Mouse (Mus musculus): Measurements from ENCODE around the gene Gm17018. TPM values are rescaled to one million over a fixed set of nuclear protein-coding genes. Genes with fewer than 3 reads are reported as not detected.

Gene Gm17018
- polyA plus RNA-seq, 1 experiment from 2014 or later = 20.9 TPM

DNA sequence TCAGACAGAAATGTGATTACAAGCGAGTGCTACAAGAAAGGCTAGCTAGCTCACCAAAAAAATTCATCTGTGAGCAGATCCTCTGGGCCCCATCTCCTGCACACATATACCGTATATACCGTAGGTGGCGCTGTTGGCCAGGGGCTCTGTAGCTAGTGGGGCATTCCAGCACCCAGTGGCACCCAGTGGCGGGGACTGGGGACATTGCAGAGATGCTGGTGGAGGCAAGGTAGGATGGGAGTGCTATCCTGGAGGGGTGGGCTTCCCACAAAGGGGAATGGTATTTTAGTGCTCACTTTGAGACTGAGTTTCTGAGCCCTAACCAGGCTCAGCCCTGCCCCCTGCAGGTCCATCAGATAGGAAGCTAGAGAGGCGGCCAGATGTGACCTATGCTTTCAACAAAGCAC, 13.4 kb downstream of the Gm17018 start:
- no peak overlapping the region for H3K4me3 ChIP-seq (ENCODE audit: inconsistent target)
- H3K27ac ChIP-seq = no peak overlapping the region
- H3K79me2 ChIP-seq (ENCODE audit: inconsistent target) = no peaks in the 10 kb centered on the region
- 38% methylated on average over 6 of the region's 6 CpGs for WGBS (ENCODE audit: missing documents)
- H3K36me3 ChIP-seq (ENCODE audit: inconsistent target) = peaks cover 35% of the 10 kb centered on the region

DNA sequence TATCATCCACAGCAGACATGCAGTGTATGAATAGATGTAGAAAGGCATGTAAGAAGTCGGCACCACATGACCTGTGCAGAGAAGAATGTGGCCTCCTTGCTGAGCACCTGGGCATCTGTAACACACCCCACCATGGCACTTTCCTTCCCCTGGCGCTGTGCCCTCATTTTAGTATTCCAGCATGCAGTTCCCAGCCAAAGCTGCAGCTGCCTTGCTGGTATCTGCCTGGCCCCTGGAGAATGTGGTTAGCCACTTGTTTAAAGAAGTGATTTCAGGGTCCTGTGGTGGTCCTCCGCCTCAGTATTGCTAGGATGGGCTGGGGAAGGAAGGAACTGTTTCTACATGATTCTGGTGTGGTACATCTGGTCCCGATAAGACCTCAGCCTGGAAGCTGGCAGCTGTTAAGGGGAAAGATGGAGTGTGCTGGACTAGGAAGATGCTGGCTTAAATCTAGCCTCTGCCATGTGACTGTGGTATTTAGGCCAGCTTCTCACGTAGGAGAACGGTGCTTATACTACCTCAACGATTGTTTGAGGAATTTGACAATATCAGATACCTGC, 14.0 kb downstream of the Gm17018 start:
- Histone ChIP-seq H3K79me2 (ENCODE audit: inconsistent target) (no peaks in the 10 kb centered on the region), H3K27ac (no peak overlapping the region), H3K4me3 (ENCODE audit: inconsistent target) (no peak overlapping the region), H3K36me3 (ENCODE audit: inconsistent target) (peaks cover 41% of the 10 kb centered on the region)
- 43% methylated on average over 7 of the region's 7 CpGs for WGBS (ENCODE audit: missing documents)

DNA sequence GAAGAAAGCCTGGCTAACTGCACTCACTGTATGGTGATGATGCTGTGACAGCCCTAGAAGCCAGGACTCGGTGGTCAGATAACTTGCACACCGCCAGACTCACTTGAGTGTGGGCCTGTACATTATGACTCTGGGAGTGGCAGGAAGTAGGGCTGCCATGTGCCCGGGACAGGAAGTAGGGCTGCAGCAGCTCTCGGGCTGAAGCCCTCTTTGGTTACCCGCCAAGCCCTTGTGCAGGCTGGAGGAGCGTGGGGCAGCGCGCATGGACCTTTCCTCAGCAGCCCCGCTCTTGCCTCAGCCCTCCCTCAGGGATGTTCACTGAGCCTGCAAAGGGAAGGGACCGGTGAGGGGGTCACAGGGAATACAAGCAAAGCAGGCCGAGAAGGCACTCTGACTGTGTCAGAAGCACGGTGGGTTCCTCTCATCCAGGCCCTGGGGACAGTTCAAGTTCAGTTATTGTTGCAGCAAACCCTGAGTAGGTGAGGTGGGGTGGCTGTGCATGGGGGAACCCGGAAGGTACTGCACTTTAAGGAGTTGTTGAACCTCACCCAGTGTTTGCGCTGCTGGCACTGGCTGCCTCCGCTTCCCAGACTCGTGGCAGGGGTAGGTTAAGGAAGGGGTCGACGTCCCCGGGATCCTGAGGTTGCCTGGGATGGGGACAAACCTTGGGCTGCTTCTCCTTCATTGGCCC, 14.7 kb downstream of the Gm17018 start:
- Histone ChIP-seq H3K4me3 (ENCODE audit: inconsistent target) (no peak overlapping the region; the same call in 1 of the 2 replicates), H3K36me3 (ENCODE audit: inconsistent target) (peaks cover 42% of the 10 kb centered on the region)
- 17% methylated on average over 19 of the region's 19 CpGs for WGBS (ENCODE audit: missing documents)

DNA sequence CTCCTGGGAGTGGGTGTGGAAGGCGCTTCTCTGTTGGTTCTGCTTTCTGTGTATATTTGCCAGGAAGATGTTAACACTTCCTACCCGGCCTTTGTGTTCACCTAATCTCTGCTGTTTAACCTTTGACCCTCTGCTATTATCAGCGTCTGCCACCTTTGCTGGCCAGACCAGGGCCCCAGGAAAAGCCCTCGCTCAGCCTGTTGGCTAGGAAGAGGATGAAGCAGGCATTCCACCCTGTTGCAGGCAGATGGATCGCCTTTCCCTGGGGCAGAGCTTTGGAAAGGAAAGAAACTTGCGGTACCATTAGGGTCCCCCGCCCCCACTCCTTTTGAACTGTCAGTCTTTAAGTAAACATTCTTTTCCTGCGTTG, 15.2 kb downstream of the Gm17018 start:
- WGBS (ENCODE audit: missing documents) = 35% methylated on average over 8 of the region's 8 CpGs
- Histone ChIP-seq H3K27ac (peak overlapping the region; percentile 49), H3K4me3 (ENCODE audit: inconsistent target) (no peak overlapping the region; the same call in 1 of the 2 replicates), H3K36me3 (ENCODE audit: inconsistent target) (peaks cover 42% of the 10 kb centered on the region), H3K79me2 (ENCODE audit: inconsistent target) (no peaks in the 10 kb centered on the region)

More for the DNA sequence above, 14.7 kb downstream of the Gm17018 start:
- peak overlapping the region; percentile 49 for H3K27ac ChIP-seq
- no peaks in the 10 kb centered on the region for H3K79me2 ChIP-seq (ENCODE audit: inconsistent target)

DNA sequence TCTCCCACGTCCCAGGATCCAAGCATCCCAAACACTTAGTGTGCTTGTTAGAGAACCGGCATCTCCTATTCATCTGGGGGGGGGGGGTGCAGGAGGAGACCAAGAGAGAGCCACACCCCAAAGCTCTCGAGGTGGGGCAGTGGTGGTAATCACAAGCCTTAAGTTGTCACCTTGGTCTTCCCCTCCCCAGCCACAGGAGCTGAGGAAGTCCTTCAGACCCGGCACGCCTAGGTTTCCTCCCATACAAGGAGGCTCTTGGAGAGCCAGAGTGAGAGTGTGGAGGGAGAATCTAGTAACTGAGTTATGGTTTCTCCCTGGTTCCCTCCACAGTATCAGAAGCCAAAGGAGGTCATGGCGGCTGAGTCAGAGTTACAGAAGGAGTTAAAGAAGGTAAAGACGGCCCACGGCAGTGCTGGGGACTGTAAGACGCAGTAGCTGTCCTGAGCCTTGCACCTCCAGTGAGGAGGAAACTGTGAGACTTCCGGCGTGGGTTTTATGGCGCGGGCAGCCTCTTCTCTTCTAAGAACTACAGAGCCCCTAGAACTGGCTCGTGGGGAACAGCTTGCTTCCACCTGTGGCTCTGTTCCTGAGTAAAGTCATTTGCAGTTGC, 16.8 kb downstream of the Gm17018 start:
- Histone ChIP-seq H3K79me2 (ENCODE audit: inconsistent target) (peaks cover 4% of the 10 kb centered on the region; the same call in 1 of the 2 replicates), H3K36me3 (ENCODE audit: inconsistent target) (peaks cover 33% of the 10 kb centered on the region; the same call in 1 of the 2 replicates), H3K4me3 (ENCODE audit: inconsistent target) (no peak overlapping the region), H3K27ac (no peak overlapping the region)
- WGBS (ENCODE audit: missing documents) = 32% methylated on average over 14 of the region's 14 CpGs

DNA sequence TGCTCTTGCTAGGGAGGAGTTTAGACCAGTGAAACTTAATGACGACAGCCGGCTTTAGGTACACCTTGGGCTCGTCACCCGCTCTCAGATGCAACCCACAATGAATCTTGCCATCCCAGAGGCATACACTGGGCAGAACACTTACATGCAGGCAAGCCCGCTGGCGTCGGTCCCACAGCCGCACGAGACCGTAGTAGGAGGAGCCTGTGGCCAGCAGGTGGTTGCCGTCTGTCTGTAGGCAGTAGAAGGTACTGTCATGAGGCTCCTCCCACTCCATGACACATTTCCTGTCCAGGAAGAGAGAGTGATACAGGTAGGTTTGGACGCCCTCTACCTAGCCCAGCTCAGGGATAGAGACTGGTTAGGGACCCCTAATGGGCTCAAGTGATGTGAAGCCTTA, 18.6 kb downstream of the Gm17018 start:
- Histone ChIP-seq H3K36me3 (ENCODE audit: inconsistent target) (peaks cover 27% of the 10 kb centered on the region; the same call in 1 of the 2 replicates), H3K27ac (no peak overlapping the region), H3K4me3 (ENCODE audit: inconsistent target) (no peak overlapping the region), H3K79me2 (ENCODE audit: inconsistent target) (peaks cover 20% of the 10 kb centered on the region; the same call in 1 of the 2 replicates)
- 89% methylated on average over 12 of the region's 12 CpGs for WGBS (ENCODE audit: missing documents)

DNA sequence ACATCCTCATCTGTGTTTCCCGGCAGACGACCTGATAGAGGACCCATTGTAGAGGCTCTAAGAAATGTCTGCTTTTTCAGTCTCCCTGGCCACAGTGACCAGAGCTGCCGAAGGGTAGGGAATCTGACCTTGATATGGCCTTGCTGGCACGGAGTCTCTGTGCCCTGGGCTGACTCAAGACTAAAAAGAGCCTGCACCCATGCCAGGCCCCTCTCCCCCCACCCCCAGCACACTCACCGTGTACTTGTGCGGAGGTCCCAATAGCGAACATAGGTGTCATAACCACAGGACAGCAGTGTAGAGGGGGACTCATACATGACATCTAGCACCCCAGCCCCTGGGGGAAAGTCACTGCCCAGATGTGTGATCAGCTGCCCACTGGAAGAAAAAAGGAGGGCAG, 19.0 kb downstream of the Gm17018 start:
- Histone ChIP-seq H3K79me2 (ENCODE audit: inconsistent target) (peaks cover 25% of the 10 kb centered on the region; the same call in 1 of the 2 replicates), H3K36me3 (ENCODE audit: inconsistent target) (peaks cover 27% of the 10 kb centered on the region; the same call in 1 of the 2 replicates)
- WGBS (ENCODE audit: missing documents) = 96% methylated on average over 7 of the region's 7 CpGs

DNA sequence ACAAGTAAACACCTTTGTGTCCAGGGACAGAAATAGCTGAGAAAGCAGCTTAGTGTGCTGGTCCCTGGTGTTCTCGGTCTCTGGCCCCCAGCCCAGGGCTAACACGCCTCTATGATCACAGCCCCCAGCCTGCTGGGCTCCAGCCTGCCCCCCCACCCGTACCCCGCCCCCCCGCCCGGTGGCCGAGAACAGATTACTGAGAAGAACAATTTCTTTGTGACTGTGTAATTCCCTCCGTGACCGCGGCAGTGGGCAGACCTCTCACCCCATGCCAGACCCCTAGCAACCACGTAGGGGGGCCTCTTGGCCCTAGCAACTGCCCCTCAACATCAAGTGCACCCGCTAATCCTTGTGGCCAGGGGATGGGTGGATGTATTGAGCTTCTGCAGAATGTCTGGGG, 19.8 kb downstream of the Gm17018 start:
- no peak overlapping the region for H3K4me3 ChIP-seq (ENCODE audit: inconsistent target)
- peaks cover 27% of the 10 kb centered on the region; the same call in 1 of the 2 replicates for H3K36me3 ChIP-seq (ENCODE audit: inconsistent target)
- 95% methylated on average over 12 of the region's 12 CpGs for WGBS (ENCODE audit: missing documents)

More for the DNA sequence above, 19.0 kb downstream of the Gm17018 start:
- Histone ChIP-seq H3K27ac (no peak overlapping the region), H3K4me3 (ENCODE audit: inconsistent target) (no peak overlapping the region)

DNA sequence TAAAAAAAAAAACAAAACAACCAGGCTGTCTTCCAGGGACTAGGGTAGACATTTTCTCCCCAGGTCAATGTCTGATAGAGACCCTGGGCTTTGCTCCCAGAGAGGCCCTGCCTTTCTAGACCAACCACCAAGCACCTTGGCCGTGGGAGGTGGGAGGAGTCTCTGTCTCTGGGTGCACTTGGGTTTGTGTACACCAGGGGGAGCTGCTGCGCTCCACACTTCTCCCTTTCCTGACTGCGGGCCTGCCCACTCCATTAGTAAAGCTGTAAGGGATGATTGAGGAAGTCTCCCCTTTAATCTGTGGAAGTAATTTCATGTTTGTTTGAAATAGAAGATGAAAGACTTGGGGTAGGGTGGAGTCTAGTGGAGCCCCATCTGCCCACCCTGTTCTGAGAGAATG, 20.8 kb downstream of the Gm17018 start:
- H3K79me2 ChIP-seq (ENCODE audit: inconsistent target) = peaks cover 27% of the 10 kb centered on the region; the same call in 1 of the 2 replicates
- peaks cover 27% of the 10 kb centered on the region; the same call in 1 of the 2 replicates for H3K36me3 ChIP-seq (ENCODE audit: inconsistent target)
- no peak overlapping the region for H3K27ac ChIP-seq
- 42% methylated on average over 3 of the region's 3 CpGs for WGBS (ENCODE audit: missing documents)
- H3K4me3 ChIP-seq (ENCODE audit: inconsistent target) = no peak overlapping the region

More for the DNA sequence above, 19.8 kb downstream of the Gm17018 start:
- H3K27ac ChIP-seq = no peak overlapping the region
- H3K79me2 ChIP-seq (ENCODE audit: inconsistent target) = peaks cover 25% of the 10 kb centered on the region; the same call in 1 of the 2 replicates

DNA sequence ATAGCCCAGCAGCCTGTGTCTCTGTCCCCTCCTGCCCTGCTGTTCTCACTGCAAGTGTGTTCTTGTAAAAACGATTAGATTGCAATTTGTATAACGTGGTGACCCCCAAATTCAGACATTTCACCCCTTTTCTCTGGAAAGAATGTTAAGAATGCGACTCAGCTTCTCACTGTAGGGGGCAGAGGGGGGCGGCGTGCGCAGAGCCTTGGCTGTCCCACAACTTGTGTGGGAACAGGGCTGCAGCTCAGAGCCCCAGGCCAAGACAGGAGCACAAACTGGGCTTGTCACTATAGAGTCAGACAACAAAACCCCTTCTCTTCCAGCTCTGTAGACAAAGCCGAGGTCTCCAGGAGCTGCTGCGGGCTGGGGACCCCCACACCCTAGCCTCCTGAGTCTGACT, 21.7 kb downstream of the Gm17018 start:
- Histone ChIP-seq H3K79me2 (ENCODE audit: inconsistent target) (peaks cover 34% of the 10 kb centered on the region; the same call in 1 of the 2 replicates), H3K27ac (no peak overlapping the region), H3K36me3 (ENCODE audit: inconsistent target) (peaks cover 24% of the 10 kb centered on the region; the same call in 1 of the 2 replicates), H3K4me3 (ENCODE audit: inconsistent target) (no peak overlapping the region)
- 93% methylated on average over 8 of the region's 8 CpGs for WGBS (ENCODE audit: missing documents)

DNA sequence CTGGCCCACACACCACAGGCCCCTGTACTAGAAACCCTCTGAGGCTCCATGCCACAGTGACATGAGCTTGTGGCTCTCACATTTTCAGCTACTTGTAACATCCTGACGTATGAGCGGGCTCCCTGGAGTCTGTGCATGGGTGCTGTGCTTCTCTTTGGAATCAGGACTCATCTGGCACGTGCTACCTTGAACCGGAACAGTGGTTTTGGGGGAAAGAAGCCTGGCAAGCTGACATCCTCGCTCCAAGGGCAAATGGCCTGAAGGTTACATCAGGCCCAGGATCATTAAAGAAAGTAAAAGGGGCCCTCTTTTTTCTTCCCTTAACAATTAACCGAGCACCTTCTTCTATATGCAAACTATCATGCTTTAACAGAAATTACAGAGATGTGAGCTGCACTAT, 22.7 kb downstream of the Gm17018 start:
- peaks cover 14% of the 10 kb centered on the region; the same call in 1 of the 2 replicates for H3K36me3 ChIP-seq (ENCODE audit: inconsistent target)
- 98% methylated on average over 6 of the region's 6 CpGs for WGBS (ENCODE audit: missing documents)
- peaks cover 41% of the 10 kb centered on the region; the same call in 1 of the 2 replicates for H3K79me2 ChIP-seq (ENCODE audit: inconsistent target)
- no peak overlapping the region for H3K27ac ChIP-seq
- no peak overlapping the region for H3K4me3 ChIP-seq (ENCODE audit: inconsistent target)

DNA sequence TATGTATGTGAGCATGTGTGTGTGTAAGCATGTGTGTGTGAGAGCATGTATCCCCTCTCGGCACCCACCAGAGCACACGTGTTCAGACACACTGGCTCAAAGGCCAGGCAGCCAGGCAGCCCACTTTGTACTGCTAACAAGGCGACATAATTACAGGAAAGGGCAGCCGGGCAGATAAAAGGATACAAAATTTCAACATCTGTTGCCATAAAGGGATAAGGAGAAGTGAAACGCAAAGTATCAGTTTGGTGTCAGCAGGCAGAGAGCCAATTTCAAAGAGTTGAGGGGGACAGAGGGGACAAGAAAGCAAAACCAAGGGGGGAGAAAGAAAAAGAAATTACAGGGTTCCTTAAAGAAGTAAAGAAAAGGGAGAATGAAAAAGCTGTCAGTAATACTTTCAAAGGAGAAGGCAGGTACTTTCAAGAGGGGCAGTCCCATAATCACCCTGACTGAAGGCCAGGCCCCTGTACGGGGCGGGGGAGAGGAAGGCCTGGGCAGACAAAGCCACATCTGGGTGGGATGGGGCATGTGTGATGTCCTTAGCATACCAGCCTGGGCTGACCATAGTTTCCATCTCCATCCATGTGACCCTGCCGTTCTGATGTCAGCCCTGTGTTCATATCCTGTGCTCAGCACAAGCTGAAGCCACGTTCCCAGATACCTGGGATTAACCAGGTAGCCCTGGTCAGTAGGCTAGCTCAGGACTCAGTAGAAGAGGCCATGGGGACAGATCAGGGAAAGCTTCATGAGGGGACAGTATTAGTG, 24.6 kb downstream of the Gm17018 start:
- no peaks in the 10 kb centered on the region; the same call in 1 of the 2 replicates for H3K36me3 ChIP-seq (ENCODE audit: inconsistent target)
- H3K4me3 ChIP-seq (ENCODE audit: inconsistent target) = no peak overlapping the region
- H3K27ac ChIP-seq = peak overlapping the region; percentile 7; the same call in 1 of the 2 replicates
- peaks cover 60% of the 10 kb centered on the region for H3K79me2 ChIP-seq (ENCODE audit: inconsistent target)
- WGBS (ENCODE audit: missing documents) = 3% methylated on average over 9 of the region's 9 CpGs

DNA sequence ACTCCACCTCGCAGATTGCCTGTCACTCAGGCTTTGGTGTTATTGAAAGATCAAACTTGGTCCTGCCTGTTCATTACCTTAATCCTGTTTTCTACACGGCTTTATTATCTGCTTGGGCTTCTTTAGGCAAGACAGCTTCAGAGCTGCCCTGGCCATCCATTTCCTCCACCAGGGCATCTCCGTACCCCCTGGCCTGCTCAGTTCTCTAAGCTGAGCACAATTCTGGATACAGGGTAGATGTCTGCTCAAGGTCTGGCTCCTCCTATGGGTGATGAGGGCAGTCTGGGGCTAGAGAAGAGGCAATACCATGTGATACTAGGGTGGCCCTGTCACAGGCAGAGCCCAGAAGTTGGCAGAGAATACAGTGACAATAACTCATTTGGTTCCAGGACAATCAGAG, 26.4 kb downstream of the Gm17018 start:
- Histone ChIP-seq H3K36me3 (ENCODE audit: inconsistent target) (no peaks in the 10 kb centered on the region; the same call in 1 of the 2 replicates), H3K27ac (no peak overlapping the region), H3K4me3 (ENCODE audit: inconsistent target) (no peak overlapping the region), H3K79me2 (ENCODE audit: inconsistent target) (peaks cover 74% of the 10 kb centered on the region)
- WGBS (ENCODE audit: missing documents) = 96% methylated on average over 3 of the region's 3 CpGs
